Mouse (Mus musculus) myocyte (in vitro differentiated cells): ENCODE results near the gene Gpi1. TPM values are rescaled to one million over a fixed set of nuclear protein-coding genes. Genes with fewer than 3 reads are reported as not detected.

Experiments used
- H3K27me3 ChIP-seq: one replicate; pipeline ENCODE4 v1.6.1; 2011; ENCODE audit not compliant: control insufficient read depth, insufficient read depth, insufficient read length
- H3K36me3 ChIP-seq: one replicate; pipeline ENCODE4 v1.6.1; 2011; ENCODE audit not compliant: control insufficient read depth, insufficient read depth
- H3K4me2 ChIP-seq: one replicate; pipeline ENCODE4 v1.6.1; 2011; ENCODE audit warnings: low read depth, control low read depth
- H3K4me3 ChIP-seq: one replicate; pipeline ENCODE4 v1.5.1; 2011; ENCODE audit warnings: mild to moderate bottlenecking, control low read depth, moderate library complexity
- H3K79me2 ChIP-seq: one replicate; pipeline ENCODE4 v1.6.1; 2011; ENCODE audit not compliant: control insufficient read depth, insufficient read depth
- H3ac ChIP-seq: one replicate; pipeline ENCODE4 v1.6.1; 2011; ENCODE audit not compliant: control insufficient read depth, insufficient read length
- CEBPB ChIP-seq: IDR thresholded peaks from 2 replicates; pipeline ENCODE4 v1.6.1; 2011; ENCODE audit warnings: mild to moderate bottlenecking, moderate library complexity; ENCODE audit not compliant: poor library complexity, insufficient read depth, severe bottlenecking
- E2F4 ChIP-seq: IDR thresholded peaks from one replicate; pipeline ENCODE4 v1.6.1; 2011; ENCODE audit warnings: mild to moderate bottlenecking, control low read depth, moderate library complexity; ENCODE audit not compliant: insufficient read depth
- MAX ChIP-seq: IDR thresholded peaks from one replicate; pipeline ENCODE4 v1.6.1; 2011; ENCODE audit warnings: low read depth, mild to moderate bottlenecking, control low read depth
- MYOD1 ChIP-seq, 3 experiments: IDR thresholded peaks; one replicate each; pipeline ENCODE4 v1.6.1; 2011; ENCODE audit warnings: control low read depth in 2 of 3, low read depth in 2 of 3, mild to moderate bottlenecking in 2 of 3, moderate library complexity in 1 of 3; ENCODE audit not compliant: insufficient read length in 2 of 3, control insufficient read depth in 1 of 3
- MYOG ChIP-seq, 3 experiments: IDR thresholded peaks; one replicate each; pipeline ENCODE4 v1.6.1; 2011; ENCODE audit warnings: control low read depth in 2 of 3, low read depth in 2 of 3, mild to moderate bottlenecking in 2 of 3; ENCODE audit not compliant: insufficient read length in 2 of 3, control insufficient read depth in 1 of 3, insufficient read depth in 1 of 3
- POLR2A ChIP-seq: IDR thresholded peaks from one replicate; pipeline ENCODE4 v1.6.1; 2011; ENCODE audit warnings: low read depth, mild to moderate bottlenecking, control low read depth, moderate library complexity; ENCODE audit not compliant: insufficient read length
- POLR2AphosphoS2 ChIP-seq: IDR thresholded peaks from one replicate; pipeline ENCODE4 v1.6.1; 2011; ENCODE audit warnings: low read depth, control low read depth; ENCODE audit not compliant: insufficient read length
- REST ChIP-seq: IDR thresholded peaks from one replicate; pipeline ENCODE4 v1.6.1; 2011; ENCODE audit warnings: mild to moderate bottlenecking, control low read depth, moderate library complexity; ENCODE audit not compliant: insufficient read depth, insufficient read length
- SRF ChIP-seq: IDR thresholded peaks from one replicate; pipeline ENCODE4 v1.6.1; 2011; ENCODE audit warnings: low read depth; ENCODE audit not compliant: control insufficient read depth, insufficient read length
- TCF12 ChIP-seq: IDR thresholded peaks from one replicate; pipeline ENCODE4 v1.6.1; 2011; ENCODE audit warnings: mild to moderate bottlenecking, control low read depth; ENCODE audit not compliant: poor library complexity, insufficient read depth, severe bottlenecking
- TCF3 ChIP-seq: IDR thresholded peaks from one replicate; pipeline ENCODE4 v1.6.1; 2011; ENCODE audit warnings: low read depth, control low read depth; ENCODE audit not compliant: insufficient read length
- USF1 ChIP-seq: IDR thresholded peaks from one replicate; pipeline ENCODE4 v1.6.1; 2011; ENCODE audit warnings: low read depth, mild to moderate bottlenecking, control low read depth, moderate library complexity
- polyA plus RNA-seq: library from polyadenylated mRNA; unstranded; fragments of >200 nt; fragmentation: generic; extraction: Trizol; gene quantifications from one replicate; pipeline ENCODE4 v1.2.1, GENCODE M21; 2012; ENCODE audit warnings: missing spikeins

Gene Gpi1
- polyA plus RNA-seq, 1 experiment: 671 TPM

GRCm38 (mm10) chr7:34255137-34255536 is 25.0 kb upstream of the Gpi1 start:
- peaks cover 71% of the 10 kb centered on the region for H3K36me3 ChIP-seq

GRCm38 (mm10) chr7:34252030-34252429 is 21.9 kb upstream of the Gpi1 start:
- no peaks in the 10 kb centered on the region for H3K79me2 ChIP-seq
- no peaks in the 10 kb centered on the region for H3K27me3 ChIP-seq
- no peak for TF ChIP-seq MYOD1 (IDR thresholded peaks at IDR 0.05; ENCODE audit: control insufficient read depth in 1 of 3, insufficient read length in 2 of 3, low read depth in 2 of 3)
- no peak overlapping the region for H3K4me2 ChIP-seq
- no peak overlapping the region for H3K4me3 ChIP-seq
- no peak overlapping the region for H3ac ChIP-seq
- H3K36me3 ChIP-seq: peaks cover 55% of the 10 kb centered on the region

More at GRCm38 (mm10) chr7:34255137-34255536, 25.0 kb upstream of the Gpi1 start:
- TF ChIP-seq MYOD1 (IDR thresholded peaks at IDR 0.05; ENCODE audit: control insufficient read depth in 1 of 3, insufficient read length in 2 of 3, low read depth in 2 of 3): no peak
- TF ChIP-seq MYOG (IDR thresholded peaks at IDR 0.05; ENCODE audit: control insufficient read depth in 1 of 3, insufficient read depth in 1 of 3, insufficient read length in 2 of 3, low read depth in 2 of 3): no peak
- TF ChIP-seq USF1: no peak
- no peak for TF ChIP-seq POLR2A
- no peak for TF ChIP-seq REST
- TF ChIP-seq MAX: no peak
- H3K27me3 ChIP-seq: no peaks in the 10 kb centered on the region
- H3ac ChIP-seq: no peak overlapping the region
- H3K4me2 ChIP-seq: no peak overlapping the region
- no peaks in the 10 kb centered on the region for H3K79me2 ChIP-seq
- H3K4me3 ChIP-seq: no peak overlapping the region

- Histone ChIP-seq H3K27me3 (no peaks in the 10 kb centered on the region), H3K4me2 (no peak within 1 kb of the TSS), H3K36me3 (peaks cover 48% of the 10 kb centered on the region), H3K79me2 (no peaks in the 10 kb centered on the region), H3ac (no peak within 1 kb of the TSS), H3K4me3 (no peak within 1 kb of the TSS)
- TF ChIP-seq SRF: no peak
- TF ChIP-seq USF1: no peak
- no peak for TF ChIP-seq POLR2A
- TF ChIP-seq E2F4: no peak
- no peak for TF ChIP-seq MYOG (IDR thresholded peaks at IDR 0.05; ENCODE audit: control insufficient read depth in 1 of 3, insufficient read depth in 1 of 3, insufficient read length in 2 of 3, low read depth in 2 of 3)
- TF ChIP-seq MYOD1 (IDR thresholded peaks at IDR 0.05; ENCODE audit: control insufficient read depth in 1 of 3, insufficient read length in 2 of 3, low read depth in 2 of 3): no peak
- no peak for TF ChIP-seq TCF12
- TF ChIP-seq POLR2AphosphoS2: no peak
- no peak for TF ChIP-seq MAX
- no peak for TF ChIP-seq REST
- no peak for TF ChIP-seq TCF3
- TF ChIP-seq CEBPB: no peak
Observed at GRCm38 (mm10) chr7:34250738-34251137, 20.6 kb upstream of the Gpi1 start, which contains the start of gene Gm6096. TSS of gene Gm6096 (plus strand) at chr7:34251038.

- Histone ChIP-seq H3K4me3 (no peak overlapping the region), H3K4me2 (no peak overlapping the region), H3K79me2 (no peaks in the 10 kb centered on the region), H3K36me3 (peaks cover 56% of the 10 kb centered on the region), H3K27me3 (no peaks in the 10 kb centered on the region), H3ac (no peak overlapping the region)
- TF ChIP-seq SRF (no peak), USF1 (no peak), POLR2A (no peak), TCF12 (no peak), MYOG (IDR thresholded peaks at IDR 0.05; ENCODE audit: control insufficient read depth in 1 of 3, insufficient read depth in 1 of 3, insufficient read length in 2 of 3, low read depth in 2 of 3) (peak; percentile 48 to 91 (median 65)), MYOD1 (IDR thresholded peaks at IDR 0.05; ENCODE audit: control insufficient read depth in 1 of 3, insufficient read length in 2 of 3, low read depth in 2 of 3) (peak in 2 of 3 experiments; percentile 74 to 88), CEBPB (no peak), REST (no peak), TCF3 (peak; percentile 30), POLR2AphosphoS2 (no peak)
Observed at GRCm38 (mm10) chr7:34246870-34247499, 16.8 kb upstream of the Gpi1 start.

- Histone ChIP-seq H3K79me2 (no peaks in the 10 kb centered on the region), H3K4me3 (no peak overlapping the region), H3K36me3 (peaks cover 62% of the 10 kb centered on the region), H3ac (no peak overlapping the region), H3K27me3 (no peaks in the 10 kb centered on the region), H3K4me2 (no peak overlapping the region)
- TF ChIP-seq TCF12: no peak
- TF ChIP-seq USF1: no peak
- TF ChIP-seq TCF3: no peak
- TF ChIP-seq SRF: no peak
- TF ChIP-seq CEBPB: no peak
- TF ChIP-seq E2F4: no peak
- TF ChIP-seq REST: no peak
Observed at GRCm38 (mm10) chr7:34242176-34242575, 12.0 kb upstream of the Gpi1 start.
